ENCODE assay signal across 9 mouse cellular contexts in genomic region chr8:124793172-124793651, GRCm38 (mm10). TPM values are rescaled to one million over a fixed set of nuclear protein-coding genes. Genes with fewer than 3 reads are reported as not detected.
A peak's percentile ranks its signal among the peaks of the same experiment; 100 is the strongest.
DNase-seq lines count a peak whose midpoint lies in the region; ATAC-seq lines count a peak whose summit lies in the region.
"Had no signal": no experiment of that assay in that cellular context is flagged by ENCODE, and none has a peak within 500 bp of the region (broad histone marks: within the 10 kb centered on the region; RNA-seq: fewer than 3 reads in every experiment).

No protein-coding gene starts in this region.

- H3K9ac ChIP-seq in intestine, embryonic 15.5 days = peak overlapping the region; percentile 24; the same call in 1 of the 2 replicates

- H3K27me3 ChIP-seq in intestine, embryonic 15.5 days (replicated peaks) = peaks cover 64% of the 10 kb centered on the region
- H3K27me3 ChIP-seq in midbrain, embryonic 10.5 days (ENCODE audit: low read depth, poor library complexity, severe bottlenecking) = peaks cover 86% of the 10 kb centered on the region

- peak; percentile 98 for DNase-seq in adrenal gland, postnatal 10 days
- DNase-seq in embryo, embryonic 11.5 days (ENCODE audit: low read depth, low spot score) = peak; percentile 79
- peak; percentile 65 to 69 for DNase-seq in left cerebral cortex, postnatal 36 days (ENCODE audit: low spot score in 2 of 2)
- DNase-seq in midbrain, embryonic 10.5 days (ENCODE audit: low spot score) = peak; percentile 91
- DNase-seq in right cerebral cortex, postnatal 4 days = peak; percentile 83
- peak; percentile 78 to 94 for DNase-seq in urinary bladder, postnatal 4 days (ENCODE audit: low spot score in 2 of 2)

- no peaks in the 10 kb centered on the region for H3K9me3 ChIP-seq in intestine, embryonic 15.5 days
- no peaks in the 10 kb centered on the region for H3K9me3 ChIP-seq in midbrain, embryonic 10.5 days (replicated peaks)

- intact Hi-C loops in left cerebral cortex, postnatal 36 days (cut with DNase I) = loop anchor here (5.0 kb wide), 1 partner anchor 71 kb away; the partner anchor contains the start of genes Arv1 and Ttc13

- H3K4me1 ChIP-seq in intestine, embryonic 15.5 days (replicated peaks) = peaks cover 28% of the 10 kb centered on the region
- peaks cover 34% of the 10 kb centered on the region for H3K4me1 ChIP-seq in midbrain, embryonic 10.5 days

- peak overlapping the region; percentile 100 for H3K4me2 ChIP-seq in intestine, embryonic 15.5 days (replicated peaks)

- under 1% methylated on average over 51 of the region's 51 CpGs for WGBS in intestine, embryonic 15.5 days
- WGBS in midbrain, embryonic 10.5 days = under 1% methylated on average over 50 of the region's 51 CpGs

- H3K27ac ChIP-seq in intestine, embryonic 15.5 days = peak overlapping the region; percentile 48; the same call in 1 of the 2 replicates
- peak overlapping the region; percentile 80 for H3K27ac ChIP-seq in midbrain, embryonic 10.5 days (replicated peaks)
- H3K27ac ChIP-seq: macrophage had no signal

- H3K36me3 ChIP-seq in intestine, embryonic 15.5 days = no peaks in the 10 kb centered on the region
- H3K36me3 ChIP-seq in midbrain, embryonic 10.5 days = no peaks in the 10 kb centered on the region

- peak; percentile 79 for ATAC-seq in granulocyte monocyte progenitor cell, adult 5-6 weeks (replicated peaks; ENCODE audit: poor library complexity, severe bottlenecking)
- peak; percentile 92 for ATAC-seq in intestine, embryonic 15.5 days

- H3K4me3 ChIP-seq in intestine, embryonic 15.5 days (replicated peaks) = peak overlapping the region; percentile 57
- H3K4me3 ChIP-seq in midbrain, embryonic 10.5 days = peak overlapping the region; percentile 70

RNA-seq across cellular contexts. Expression of gene Trim67, which starts 0.3 kb away (rescaled TPM):
- 1 to 10 TPM; 2.9 to 6.5 TPM for total RNA-seq in adrenal gland, postnatal 10 days (2021)
- total RNA-seq in granulocyte monocyte progenitor cell, adult 5-6 weeks (2014; fragmentation: Nextera tagmentation) = not detected in 2 replicates
- not detected in 2 replicates for total RNA-seq in granulocyte monocyte progenitor cell, adult 5-6 weeks (2017)
- 0.57 and 0.64 TPM in 2 replicates for polyA plus RNA-seq in intestine, embryonic 15.5 days (2015; fragmentation: Nextera tagmentation; extraction: Ambion mirVana)
- 1 to 10 TPM; 2.0 to 2.4 TPM for total RNA-seq in left cerebral cortex, postnatal 36 days (2021)
- 0.46 and 1.4 TPM in 2 replicates for polyA plus RNA-seq in midbrain, embryonic 10.5 days (2016; fragmentation: Nextera tagmentation; extraction: Ambion mirVana)
- polyA plus RNA-seq: macrophage had no signal

RNA-seq across cellular contexts. Expression of gene Fam89a, which starts 41.6 kb away (rescaled TPM):
- 1 to 10 TPM; 3.7 to 3.9 TPM for total RNA-seq in adrenal gland, postnatal 10 days (2021)
- total RNA-seq in granulocyte monocyte progenitor cell, adult 5-6 weeks (2014; fragmentation: Nextera tagmentation) = not detected in 2 replicates
- total RNA-seq in granulocyte monocyte progenitor cell, adult 5-6 weeks (2017) = not detected in 2 replicates
- polyA plus RNA-seq in intestine, embryonic 15.5 days (2015; fragmentation: Nextera tagmentation; extraction: Ambion mirVana) = 3.9 and 4.3 TPM in 2 replicates
- under 1 TPM; 0.29 to 0.54 TPM for total RNA-seq in left cerebral cortex, postnatal 36 days (2021)
- 1.7 and 2.0 TPM in 2 replicates for polyA plus RNA-seq in midbrain, embryonic 10.5 days (2016; fragmentation: Nextera tagmentation; extraction: Ambion mirVana)
- polyA plus RNA-seq: macrophage had no signal

Comparison
In these comparisons a context has a peak if more than half of its experiments do, and no peak if none do; other contexts are left out.
1. Peak in every context shown above with its lines: DNase-seq, ATAC-seq, H3K4me3 ChIP-seq and H3K27ac ChIP-seq.